Mouse (Mus musculus) bone marrow macrophage, adult 2 months (primary cell): Measurements from ENCODE around the gene Gsg1. TPM values are rescaled to one million over a fixed set of nuclear protein-coding genes. Genes with fewer than 3 reads are reported as not detected.

Experiments
- H3K27ac ChIP-seq: 2 replicates; pipeline ENCODE4 v1.5.1; 2012; ENCODE audit warnings: low read depth, low read length; ENCODE audit not compliant: insufficient read depth
- H3K4me1 ChIP-seq: 2 replicates; pipeline ENCODE4 v1.6.1; 2012; ENCODE audit warnings: low read length; ENCODE audit not compliant: control insufficient read depth, insufficient read depth
- H3K4me3 ChIP-seq: 2 replicates; pipeline ENCODE4 v1.5.1; 2012; ENCODE audit warnings: mild to moderate bottlenecking, low read length, moderate library complexity; ENCODE audit not compliant: insufficient read depth
- CTCF ChIP-seq: IDR thresholded peaks from 2 replicates; pipeline ENCODE4 v1.5.1; 2012; ENCODE audit warnings: low read depth, mild to moderate bottlenecking, low read length, moderate library complexity
- POLR2A ChIP-seq: IDR thresholded peaks from 2 replicates; pipeline ENCODE4 v1.6.1; 2012; ENCODE audit warnings: mild to moderate bottlenecking, low read depth, low read length, borderline replicate concordance
- polyA plus RNA-seq: library from polyadenylated mRNA; stranded (reverse); fragments of >200 nt; gene quantifications from 2 replicates; pipeline ENCODE4 v1.2.4, GENCODE M21; 2012; ENCODE audit not compliant: missing spikeins, insufficient read depth, insufficient read length

The Gsg1 gene
- polyA plus RNA-seq, 1 experiment, result 1.2 TPM

- Histone ChIP-seq H3K27ac (no peak overlapping the region), H3K4me1 (peaks cover 18% of the 10 kb centered on the region), H3K4me3 (no peak overlapping the region)
- no peak for TF ChIP-seq POLR2A
- no peak for TF ChIP-seq CTCF
Observed at GRCm38 (mm10) chr6:135245586-135245985, 8.6 kb downstream of the Gsg1 start.

GRCm38 (mm10) chr6:135240361-135240760, 13.8 kb downstream of the Gsg1 start:
- H3K27ac ChIP-seq, result peak overlapping the region; percentile 34
- TF ChIP-seq POLR2A (no peak), CTCF (no peak)
- H3K4me3 ChIP-seq, result peak overlapping the region; percentile 34; the same call in 1 of the 2 replicates
- peaks cover 23% of the 10 kb centered on the region for H3K4me1 ChIP-seq

GRCm38 (mm10) chr6:135238211-135238610, 15.9 kb downstream of the Gsg1 start:
- Histone ChIP-seq H3K4me1 (peaks cover 30% of the 10 kb centered on the region), H3K4me3 (no peak overlapping the region), H3K27ac (no peak overlapping the region)
- TF ChIP-seq POLR2A (no peak), CTCF (no peak)

- no peak overlapping the region for H3K4me3 ChIP-seq
- no peak for TF ChIP-seq POLR2A
- TF ChIP-seq CTCF, result no peak
Observed at GRCm38 (mm10) chr6:135237326-135237725, 16.8 kb downstream of the Gsg1 start.

GRCm38 (mm10) chr6:135236576-135236975, 17.6 kb downstream of the Gsg1 start:
- Histone ChIP-seq H3K27ac (no peak overlapping the region), H3K4me3 (no peak overlapping the region), H3K4me1 (peaks cover 29% of the 10 kb centered on the region)
- TF ChIP-seq POLR2A (no peak), CTCF (no peak)

More at GRCm38 (mm10) chr6:135237326-135237725, 16.8 kb downstream of the Gsg1 start:
- peaks cover 30% of the 10 kb centered on the region for H3K4me1 ChIP-seq
- H3K27ac ChIP-seq, result no peak overlapping the region

DNA sequence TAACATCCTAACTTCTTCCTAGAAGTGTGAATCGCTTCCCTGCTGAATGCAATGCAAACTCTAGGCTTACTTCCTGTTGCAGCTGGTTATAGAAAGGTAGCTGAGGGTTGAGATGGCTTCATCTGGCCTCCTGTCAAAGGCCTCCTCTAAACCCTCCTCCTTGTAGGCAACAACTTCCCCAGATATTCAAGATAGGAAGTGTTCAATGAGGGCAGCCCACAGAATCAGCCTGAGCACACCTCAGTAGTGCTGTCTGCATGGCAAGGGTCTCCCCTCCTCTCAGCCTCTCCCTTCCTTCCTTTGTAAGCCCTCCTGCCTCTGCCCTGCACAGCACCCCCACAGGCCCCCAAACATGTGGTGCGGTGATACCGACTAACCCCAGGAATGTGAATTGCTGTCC, 18.4 kb downstream of the Gsg1 start:
- no peak overlapping the region for H3K4me3 ChIP-seq
- H3K4me1 ChIP-seq, result peaks cover 21% of the 10 kb centered on the region
- H3K27ac ChIP-seq, result no peak overlapping the region
- TF ChIP-seq POLR2A, result no peak
- TF ChIP-seq CTCF, result no peak

DNA sequence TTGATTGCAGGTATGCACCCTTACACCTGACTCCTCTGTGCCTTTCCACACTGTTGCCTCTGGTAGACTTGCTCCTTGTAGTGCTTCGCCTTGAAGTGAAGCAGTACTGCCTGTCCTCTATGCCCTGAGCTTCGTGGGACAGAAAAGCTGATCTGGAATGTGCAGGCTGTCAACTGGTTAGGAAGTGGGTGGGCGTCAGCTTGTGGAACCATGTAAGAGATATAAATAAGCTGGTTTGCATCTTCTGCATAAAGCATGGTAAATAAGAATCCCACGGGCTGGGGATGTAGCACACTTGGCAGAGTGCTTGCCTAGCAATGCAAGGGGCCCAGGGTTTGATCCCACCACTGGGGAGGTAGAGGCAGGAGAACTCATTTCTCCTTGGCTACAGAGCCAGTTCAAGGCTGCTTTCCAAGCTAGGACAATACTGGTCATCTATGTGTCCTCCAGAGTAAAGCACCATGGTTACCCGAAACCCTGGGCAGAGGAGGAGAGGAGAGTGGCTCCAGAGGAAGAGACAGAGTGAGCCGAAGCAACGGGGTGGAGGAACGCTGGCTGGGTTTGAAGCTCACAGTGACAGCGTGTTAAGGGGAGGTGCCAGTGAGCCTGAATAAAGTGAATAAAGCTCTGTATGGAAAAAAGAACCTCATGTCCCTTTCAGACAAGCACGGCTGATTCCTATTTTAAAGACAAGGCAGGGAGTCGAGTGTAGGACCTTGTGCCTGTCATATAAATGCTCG, 21.5 kb downstream of the Gsg1 start:
- peaks cover 29% of the 10 kb centered on the region for H3K4me1 ChIP-seq
- no peak for TF ChIP-seq CTCF
- no peak for TF ChIP-seq POLR2A
- H3K4me3 ChIP-seq, result no peak overlapping the region
- H3K27ac ChIP-seq, result no peak overlapping the region

- TF ChIP-seq CTCF (no peak), POLR2A (no peak)
- Histone ChIP-seq H3K4me3 (no peak overlapping the region), H3K4me1 (peaks cover 29% of the 10 kb centered on the region), H3K27ac (no peak overlapping the region)
Observed at GRCm38 (mm10) chr6:135230586-135230985, 23.6 kb downstream of the Gsg1 start.

- H3K4me1 ChIP-seq, result peaks cover 19% of the 10 kb centered on the region
- peak overlapping the region; percentile 48 for H3K27ac ChIP-seq
- no peak overlapping the region for H3K4me3 ChIP-seq
- no peak for TF ChIP-seq POLR2A
- no peak; the same call in 1 of the 2 replicates for TF ChIP-seq CTCF
Observed at GRCm38 (mm10) chr6:135228465-135228941, 25.6 kb downstream of the Gsg1 start.

DNA sequence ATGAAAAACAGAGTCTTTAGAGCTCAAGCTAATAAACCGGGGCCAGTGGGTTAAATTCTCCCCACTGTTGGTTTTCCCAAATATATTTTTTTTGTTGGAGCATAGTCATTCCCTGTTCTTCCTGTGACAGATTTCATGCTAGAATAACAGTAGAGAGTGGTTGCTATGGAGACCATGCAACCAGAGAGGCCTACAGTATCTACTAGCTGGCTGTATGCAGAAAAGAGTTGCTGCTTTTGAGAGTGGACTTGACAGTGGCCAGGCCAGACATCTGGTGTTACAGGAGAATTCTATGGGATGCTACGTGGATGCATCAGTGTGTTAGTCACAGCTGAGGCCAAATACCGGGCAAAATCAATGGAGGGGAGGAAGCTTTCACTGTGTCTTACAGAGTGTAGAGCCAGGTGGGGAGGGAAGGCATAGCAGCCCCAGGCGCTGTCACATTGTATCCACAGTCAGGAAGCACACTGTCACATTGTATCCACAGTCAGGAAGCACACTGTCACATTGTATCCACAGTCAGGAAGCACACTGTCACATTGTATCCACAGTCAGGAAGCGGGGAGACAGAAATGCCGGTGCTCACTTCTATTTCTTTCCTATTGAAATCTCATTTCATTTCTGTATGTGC, 30.2 kb downstream of the Gsg1 start:
- TF ChIP-seq CTCF (no peak), POLR2A (no peak)

GRCm38 (mm10) chr6:135219916-135220315, 34.2 kb downstream of the Gsg1 start:
- H3K4me1 ChIP-seq, result peaks cover 15% of the 10 kb centered on the region
- TF ChIP-seq POLR2A (no peak), CTCF (no peak)

More for the DNA sequence above, 30.2 kb downstream of the Gsg1 start:
- Histone ChIP-seq H3K4me1 (peaks cover 13% of the 10 kb centered on the region), H3K4me3 (no peak overlapping the region), H3K27ac (no peak overlapping the region)

More at GRCm38 (mm10) chr6:135219916-135220315, 34.2 kb downstream of the Gsg1 start:
- Histone ChIP-seq H3K27ac (no peak overlapping the region), H3K4me3 (no peak overlapping the region)
